In the genomic region with DNA sequence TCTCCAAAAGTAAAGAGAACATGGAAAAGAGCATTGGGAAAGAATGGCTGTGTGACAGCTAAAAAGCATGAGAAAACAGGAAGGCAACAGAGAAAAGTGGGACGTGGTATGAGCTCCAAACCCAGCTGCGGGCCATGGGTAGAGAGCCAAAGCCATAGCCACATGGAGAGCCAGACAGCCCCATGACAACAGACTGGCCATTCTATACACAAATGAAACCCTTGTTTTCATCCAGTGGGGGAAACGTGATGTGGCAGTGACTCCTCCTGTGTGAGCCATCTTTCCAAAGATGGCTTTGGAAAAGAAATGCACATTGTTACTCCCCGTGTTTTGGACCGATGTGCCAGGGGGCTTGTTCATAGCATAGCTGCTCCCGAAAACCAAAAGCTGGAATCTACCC, we compare ENCODE assay signal across 8 mouse cellular contexts. TPM values are rescaled to one million over a fixed set of nuclear protein-coding genes. Genes with fewer than 3 reads are reported as not detected.
DNase-seq lines count a peak whose midpoint lies in the region; ATAC-seq and TF ChIP-seq lines count a peak whose summit lies in the region.

No protein-coding gene starts in this region.

- H3K79me2 ChIP-seq in MEL (ENCODE audit: control insufficient read depth, insufficient read depth, low read length, poor library complexity) = peaks cover 4% of the 10 kb centered on the region

- peak; percentile 17 for ATAC-seq in forebrain, embryonic 13.5 days
- peak; percentile 44 for ATAC-seq in liver, embryonic 13.5 days (ENCODE audit: low read depth)

- no peaks in the 10 kb centered on the region for H3K9me3 ChIP-seq in MEL (replicated peaks; ENCODE audit: insufficient read depth, low read length)
- no peaks in the 10 kb centered on the region for H3K9me3 ChIP-seq in forebrain, embryonic 13.5 days (replicated peaks)
- no peaks in the 10 kb centered on the region for H3K9me3 ChIP-seq in liver, embryonic 13.5 days (replicated peaks)

- H3K4me1 ChIP-seq in kidney, adult 2 months (ENCODE audit: control insufficient read depth, insufficient read depth, low read length) = peaks cover 4% of the 10 kb centered on the region; the same call in 1 of the 2 replicates
- H3K4me1 ChIP-seq in MEL (ENCODE audit: control insufficient read depth in 1 of 2, insufficient read depth in 2 of 2, low read length in 2 of 2) = peaks cover 0 to 11% of the 10 kb centered on the region in 2 experiments; a peak in 2 of 4 replicates
- H3K4me1 ChIP-seq in forebrain, embryonic 13.5 days = peaks cover 35% of the 10 kb centered on the region
- peaks cover 30% of the 10 kb centered on the region for H3K4me1 ChIP-seq in liver, embryonic 13.5 days (replicated peaks)

- H3K9ac ChIP-seq in MEL (ENCODE audit: control insufficient read depth, low read depth, low read length, poor library complexity, severe bottlenecking) = peak overlapping the region; percentile 26
- peak overlapping the region; percentile 92 for H3K9ac ChIP-seq in forebrain, embryonic 13.5 days
- peak overlapping the region; percentile 93 for H3K9ac ChIP-seq in liver, embryonic 13.5 days

- TF ChIP-seq EP300 in MEL (IDR thresholded peaks at IDR 0.05; ENCODE audit: low read depth in 1 of 2, low read length in 2 of 2) = no peak

- no peaks in the 10 kb centered on the region for H3K27me3 ChIP-seq in kidney, adult 2 months (replicated peaks; ENCODE audit: control insufficient read depth, insufficient read depth, low read length)
- H3K27me3 ChIP-seq in MEL (ENCODE audit: control insufficient read depth in 1 of 2, insufficient read depth in 2 of 2, low read length in 2 of 2) = no peaks in the 10 kb centered on the region
- H3K27me3 ChIP-seq in forebrain, embryonic 13.5 days = peaks cover 14% of the 10 kb centered on the region
- peaks cover 23% of the 10 kb centered on the region for H3K27me3 ChIP-seq in liver, embryonic 13.5 days

- WGBS in kidney, adult 2 months = 38% methylated on average over 6 of the region's 6 CpGs
- WGBS in forebrain, embryonic 13.5 days = 32% methylated on average over 6 of the region's 6 CpGs
- WGBS in liver, embryonic 13.5 days (ENCODE audit: insufficient replicate concordance) = 36% methylated on average over 6 of the region's 6 CpGs

- TF ChIP-seq CTCF in kidney, adult 2 months (conservative IDR thresholded peaks at IDR 0.05; ENCODE audit: insufficient read depth, insufficient read length, low read depth, low read length) = no peak
- no peak for TF ChIP-seq CTCF in MEL (IDR thresholded peaks at IDR 0.05 in 2 of 3, conservative IDR thresholded peaks at IDR 0.05 in 1 of 3; ENCODE audit: control insufficient read depth in 1 of 3, insufficient read depth in 1 of 3, low read depth in 2 of 3, low read length in 3 of 3, poor library complexity in 1 of 3, severe bottlenecking in 1 of 3)

- no peaks in the 10 kb centered on the region for H3K36me3 ChIP-seq in kidney, adult 2 months (ENCODE audit: control insufficient read depth, insufficient read depth, low read length)
- peaks cover 0 to 8% of the 10 kb centered on the region in 2 experiments; a peak in 1 of 4 replicates for H3K36me3 ChIP-seq in MEL (ENCODE audit: control insufficient read depth in 1 of 2, insufficient read depth in 2 of 2, low read length in 2 of 2)
- H3K36me3 ChIP-seq in forebrain, embryonic 13.5 days (ENCODE audit: poor library complexity, severe bottlenecking) = 0 out of 2 replicates have a peak, but pooled peaks cover 3% of the 10 kb centered on the region
- no peaks in the 10 kb centered on the region for H3K36me3 ChIP-seq in liver, embryonic 13.5 days

- DNase-seq in kidney, adult 2 months = no peak
- no peak for DNase-seq in kidney, adult 11 months
- no peak for DNase-seq in MEL (ENCODE audit: low read depth, low spot score)
- no peak for DNase-seq in liver, embryonic 13.5 days
- DNase-seq in telencephalon, adult 2 months (ENCODE audit: low read depth, low spot score) = peak; percentile 73
- DNase-seq in adrenal gland, postnatal 25 days = no peak
- DNase-seq in adrenal gland, adult 18-20 months (ENCODE audit: low spot score in 2 of 2) = no peak

- peak overlapping the region; percentile 94 for H3K4me3 ChIP-seq in kidney, adult 2 months (ENCODE audit: insufficient read depth, low read depth, low read length)
- peak overlapping the region; percentile 74 to 87 for H3K4me3 ChIP-seq in MEL (ENCODE audit: control insufficient read depth in 1 of 2, insufficient read depth in 1 of 2, low read depth in 2 of 2, low read length in 2 of 2)
- H3K4me3 ChIP-seq in forebrain, embryonic 13.5 days = peak overlapping the region; percentile 88
- H3K4me3 ChIP-seq in liver, embryonic 13.5 days (replicated peaks) = peak overlapping the region; percentile 92

- peak overlapping the region; percentile 83 for H3K27ac ChIP-seq in kidney, adult 2 months (ENCODE audit: insufficient read depth, low read depth, low read length)
- no peak overlapping the region for H3K27ac ChIP-seq in MEL (ENCODE audit: control insufficient read depth, low read depth, low read length)
- peak overlapping the region; percentile 91; the same call in 1 of the 2 replicates for H3K27ac ChIP-seq in forebrain, embryonic 13.5 days
- peak overlapping the region; percentile 89 for H3K27ac ChIP-seq in liver, embryonic 13.5 days

- TF ChIP-seq RAD21 in MEL (IDR thresholded peaks at IDR 0.05; ENCODE audit: low read depth, low read length) = no peak

- peak overlapping the region; percentile 80 for H3K4me2 ChIP-seq in forebrain, embryonic 13.5 days
- H3K4me2 ChIP-seq in liver, embryonic 13.5 days = peak overlapping the region; percentile 84

- no peak for TF ChIP-seq POLR2A in kidney, adult 2 months (IDR thresholded peaks at IDR 0.05; ENCODE audit: low read depth, low read length)
- TF ChIP-seq POLR2A in MEL (IDR thresholded peaks at IDR 0.05; ENCODE audit: control insufficient read depth in 1 of 2, insufficient read depth in 1 of 2, low read depth in 1 of 2, low read length in 2 of 2, poor library complexity in 1 of 2) = no peak

TF ChIP-seq in MEL, 35 proteins besides CTCF, POLR2A, EP300 and RAD21 (continues in another document):
- no peak for TF ChIP-seq TCF12 (IDR thresholded peaks at IDR 0.05; ENCODE audit: low read depth, low read length)
- TF ChIP-seq SIN3A (IDR thresholded peaks at IDR 0.05; ENCODE audit: low read length) = no peak
- TF ChIP-seq NELFE (IDR thresholded peaks at IDR 0.05; ENCODE audit: low read depth, low read length) = no peak
- TF ChIP-seq POLR2AphosphoS5 (IDR thresholded peaks at IDR 0.05; ENCODE audit: borderline replicate concordance, low read depth, low read length) = no peak
- no peak for TF ChIP-seq BHLHE40 (IDR thresholded peaks at IDR 0.05; ENCODE audit: borderline replicate concordance, low read depth, low read length)
- TF ChIP-seq MAFK (IDR thresholded peaks at IDR 0.05; ENCODE audit: borderline replicate concordance, low read depth, low read length) = no peak
- TF ChIP-seq KAT2A (conservative IDR thresholded peaks at IDR 0.05; ENCODE audit: low read depth, low read length) = 0 out of 2 replicates have a peak, but pooled peaks have one; percentile 8
- no peak for TF ChIP-seq USF1 (IDR thresholded peaks at IDR 0.05; ENCODE audit: low read depth, low read length)
- TF ChIP-seq JUND (IDR thresholded peaks at IDR 0.05; ENCODE audit: low read depth, low read length) = no peak
- no peak for TF ChIP-seq POLR2AphosphoS2 (IDR thresholded peaks at IDR 0.05; ENCODE audit: low read length)
- no peak for TF ChIP-seq NRF1 (IDR thresholded peaks at IDR 0.05; ENCODE audit: insufficient read depth, low read depth, low read length, poor library complexity, severe bottlenecking)
- peak; percentile 4; the same call in 1 of the 2 replicates for TF ChIP-seq ZMIZ1 (IDR thresholded peaks at IDR 0.05; ENCODE audit: low read depth, low read length)
- TF ChIP-seq ZKSCAN1 (IDR thresholded peaks at IDR 0.05; ENCODE audit: low read depth, low read length) = no peak
- no peak for TF ChIP-seq UBTF (IDR thresholded peaks at IDR 0.05; ENCODE audit: borderline replicate concordance, insufficient read depth, low read depth, low read length)
- TF ChIP-seq HCFC1 (IDR thresholded peaks at IDR 0.05; ENCODE audit: low read depth, low read length) = no peak
- no peak for TF ChIP-seq MEF2A (IDR thresholded peaks at IDR 0.05; ENCODE audit: extremely low read depth, insufficient replicate concordance, low read depth, low read length, poor library complexity, severe bottlenecking)
- TF ChIP-seq E2F4 (IDR thresholded peaks at IDR 0.05; ENCODE audit: borderline replicate concordance, low read depth, low read length) = 0 out of 2 replicates have a peak, but pooled peaks have one; percentile 3

RNA-seq across cellular contexts. Expression of a gene that starts 0.4 kb away (rescaled TPM):
- polyA plus RNA-seq in kidney, adult 2 months (2012; rRNA removed) = 16.0 and 26.5 TPM in 2 replicates
- total RNA-seq in MEL (2012; rRNA removed) = 11.4 and 12.7 TPM in 2 replicates
- polyA plus RNA-seq in MEL (2012; ENCODE audit: insufficient read depth in 1 of 2, insufficient read length in 2 of 2, low read depth in 1 of 2, low replicate concordance in 2 of 2, missing spikeins in 1 of 2) = 10 to 100 TPM in 1 of 2 experiments, not detected in 1; 24.0 TPM
- polyA plus RNA-seq in forebrain, embryonic 13.5 days (2015; fragmentation: Nextera tagmentation; extraction: Ambion mirVana) = 32.2 and 32.4 TPM in 2 replicates
- 7.9 and 9.7 TPM in 2 replicates for polyA plus RNA-seq in liver, embryonic 13.5 days (2015; fragmentation: Nextera tagmentation; extraction: Ambion mirVana)
- 25.5 and 26.4 TPM in 2 replicates for total RNA-seq in adrenal gland, postnatal 25 days (2021)
- total RNA-seq in adrenal gland, adult 18-20 months (2021) = 10 to 100 TPM; 12.6 to 17.7 TPM

RNA-seq across cellular contexts. Expression of a gene that starts 58.0 kb away (rescaled TPM):
- polyA plus RNA-seq in kidney, adult 2 months (2012; rRNA removed) = 14.1 and 14.6 TPM in 2 replicates
- 26.0 and 30.1 TPM in 2 replicates for total RNA-seq in MEL (2012; rRNA removed)
- polyA plus RNA-seq in MEL (2012; ENCODE audit: insufficient read depth in 1 of 2, insufficient read length in 2 of 2, low read depth in 1 of 2, low replicate concordance in 2 of 2, missing spikeins in 1 of 2) = 10 to 100 TPM in 1 of 2 experiments, not detected in 1; 27.8 TPM
- polyA plus RNA-seq in forebrain, embryonic 13.5 days (2015; fragmentation: Nextera tagmentation; extraction: Ambion mirVana) = 44.5 and 45.5 TPM in 2 replicates
- 10.9 and 13.5 TPM in 2 replicates for polyA plus RNA-seq in liver, embryonic 13.5 days (2015; fragmentation: Nextera tagmentation; extraction: Ambion mirVana)
- total RNA-seq in adrenal gland, postnatal 25 days (2021) = 32.7 and 34.7 TPM in 2 replicates
- total RNA-seq in adrenal gland, adult 18-20 months (2021) = 10 to 100 TPM; 24.6 to 31.4 TPM

RNA-seq across cellular contexts. Expression of a gene that starts 58.1 kb away (rescaled TPM):
- 17.6 and 18.8 TPM in 2 replicates for polyA plus RNA-seq in kidney, adult 2 months (2012; rRNA removed)
- total RNA-seq in MEL (2012; rRNA removed) = 86.6 and 95.9 TPM in 2 replicates
- polyA plus RNA-seq in MEL (2012; ENCODE audit: insufficient read depth in 1 of 2, insufficient read length in 2 of 2, low read depth in 1 of 2, low replicate concordance in 2 of 2, missing spikeins in 1 of 2) = 100 to 1,000 TPM in 1 of 2 experiments, not detected in 1; 106 TPM
- polyA plus RNA-seq in forebrain, embryonic 13.5 days (2015; fragmentation: Nextera tagmentation; extraction: Ambion mirVana) = 107 and 110 TPM in 2 replicates
- 52.4 and 64.1 TPM in 2 replicates for polyA plus RNA-seq in liver, embryonic 13.5 days (2015; fragmentation: Nextera tagmentation; extraction: Ambion mirVana)
- 49.4 and 51.9 TPM in 2 replicates for total RNA-seq in adrenal gland, postnatal 25 days (2021)
- 10 to 100 TPM; 44.5 to 48.5 TPM for total RNA-seq in adrenal gland, adult 18-20 months (2021)

Comparison
In these comparisons a context has a peak if more than half of its experiments do, and no peak if none do; other contexts are left out.
1. H3K9ac ChIP-seq: peak in every context shown above with its lines; median percentile 93 in liver, embryonic 13.5 days; 92 in forebrain, embryonic 13.5 days; 26 in MEL.